Mouse (Mus musculus) megakaryocyte progenitor cell, adult 5-6 weeks (primary cell): ENCODE measurements around the gene Hlf. TPM values are rescaled to one million over a fixed set of nuclear protein-coding genes. Genes with fewer than 3 reads are reported as not detected.

Source experiments
- ATAC-seq: replicated peaks from 2 replicates; pipeline ENCODE4 v1.8.0; 2016; ENCODE audit warnings: mild to moderate bottlenecking, moderate TSS enrichment, inconsistent platforms; ENCODE audit not compliant: poor library complexity
- total RNA-seq, 2 experiments: library from RNA; stranded (forward) in 1 of 2; stranded (reverse) in 1 of 2; fragments of 157-497, 149-512 nt in 1 of 2; fragments of 200-1000 nt in 1 of 2; gene quantifications; 2 replicates each; pipeline versions ENCODE4 v1.2.3 to v1.2.4; 2015 to 2017

Gene Hlf
- total RNA-seq, 2 experiments from 2014 or later, result 2.5 to 20.0 TPM

DNA sequence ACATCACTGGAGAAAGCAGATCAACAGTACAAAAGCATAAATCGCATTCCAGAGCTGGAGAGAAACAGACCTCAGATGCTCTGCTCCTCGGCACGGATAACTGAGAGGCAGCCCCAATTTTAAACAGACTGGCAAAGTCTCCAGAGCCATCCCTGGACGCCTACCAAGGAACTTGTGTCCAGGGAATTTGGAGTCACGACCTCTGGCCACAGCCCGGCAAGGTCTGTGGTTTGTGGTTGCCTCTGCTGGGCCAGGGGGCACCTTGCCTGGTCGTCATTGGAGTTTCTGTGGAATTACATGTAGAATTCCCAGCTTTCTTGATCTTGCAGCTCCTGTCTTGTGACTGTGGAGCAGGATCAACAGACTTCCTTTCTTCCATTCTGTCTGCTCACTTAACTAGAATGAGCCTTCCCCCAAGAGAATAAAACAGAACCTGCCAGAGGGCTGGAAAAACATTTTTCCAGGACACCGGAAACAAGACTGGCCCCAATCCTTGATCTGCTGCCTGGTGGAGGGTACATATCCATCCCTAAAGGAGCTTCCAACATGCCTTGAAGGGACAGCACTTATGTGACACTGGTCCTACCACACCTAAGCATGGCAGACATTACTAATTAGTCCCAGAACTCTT, 19.1 kb downstream of the Hlf start:
- no peak for ATAC-seq

DNA sequence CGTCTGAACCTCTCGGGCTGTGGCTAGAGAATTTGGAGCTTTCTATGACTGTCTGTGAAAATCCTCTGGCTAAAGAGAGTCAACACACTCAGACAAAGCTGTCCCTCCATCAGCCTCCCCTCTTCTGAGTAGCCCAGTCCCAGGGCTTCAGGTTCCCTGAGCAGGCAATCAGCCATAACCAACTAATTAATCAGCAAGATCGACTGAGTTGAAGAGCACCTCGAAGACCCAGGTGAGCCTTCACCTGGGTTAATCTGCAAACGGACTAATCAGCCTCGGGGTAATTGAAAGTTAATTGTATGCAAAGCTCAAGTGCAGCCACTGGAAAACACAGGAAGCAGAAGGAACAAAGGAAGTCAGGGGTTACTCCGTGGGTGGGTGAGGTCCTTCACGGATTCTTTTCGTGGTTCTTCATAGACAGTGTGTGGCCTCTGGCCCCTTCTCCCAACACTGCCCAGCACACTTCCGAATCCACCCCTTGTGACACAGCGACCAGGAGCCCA, 19.9 kb downstream of the Hlf start:
- ATAC-seq, result peak; percentile 33; the same call in 1 of the 2 replicates

GRCm38 (mm10) chr11:90370367-90370766, 20.3 kb downstream of the Hlf start:
- no peak for ATAC-seq

DNA sequence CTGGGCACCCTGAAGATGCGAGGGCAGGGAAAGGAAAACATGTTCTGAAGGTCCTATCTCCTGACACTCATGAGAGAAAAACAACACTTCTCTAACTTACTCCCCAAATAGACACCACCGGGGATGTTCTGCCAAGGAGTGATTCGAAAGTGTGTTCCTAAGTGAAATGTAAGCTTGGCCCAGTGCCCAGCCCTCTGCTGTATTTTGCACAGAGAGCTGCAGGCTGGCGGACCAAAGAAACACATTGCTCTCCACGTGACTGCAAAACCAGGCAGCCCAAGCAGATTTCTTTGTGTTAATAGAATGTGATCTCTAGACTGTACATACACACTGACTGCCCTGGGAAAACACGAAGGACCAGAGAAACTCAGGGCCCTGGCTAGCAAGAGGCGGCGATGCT, 21.1 kb downstream of the Hlf start:
- ATAC-seq, result peak; percentile 37

GRCm38 (mm10) chr11:90369115-90369514, 21.6 kb downstream of the Hlf start:
- ATAC-seq, result no peak

DNA sequence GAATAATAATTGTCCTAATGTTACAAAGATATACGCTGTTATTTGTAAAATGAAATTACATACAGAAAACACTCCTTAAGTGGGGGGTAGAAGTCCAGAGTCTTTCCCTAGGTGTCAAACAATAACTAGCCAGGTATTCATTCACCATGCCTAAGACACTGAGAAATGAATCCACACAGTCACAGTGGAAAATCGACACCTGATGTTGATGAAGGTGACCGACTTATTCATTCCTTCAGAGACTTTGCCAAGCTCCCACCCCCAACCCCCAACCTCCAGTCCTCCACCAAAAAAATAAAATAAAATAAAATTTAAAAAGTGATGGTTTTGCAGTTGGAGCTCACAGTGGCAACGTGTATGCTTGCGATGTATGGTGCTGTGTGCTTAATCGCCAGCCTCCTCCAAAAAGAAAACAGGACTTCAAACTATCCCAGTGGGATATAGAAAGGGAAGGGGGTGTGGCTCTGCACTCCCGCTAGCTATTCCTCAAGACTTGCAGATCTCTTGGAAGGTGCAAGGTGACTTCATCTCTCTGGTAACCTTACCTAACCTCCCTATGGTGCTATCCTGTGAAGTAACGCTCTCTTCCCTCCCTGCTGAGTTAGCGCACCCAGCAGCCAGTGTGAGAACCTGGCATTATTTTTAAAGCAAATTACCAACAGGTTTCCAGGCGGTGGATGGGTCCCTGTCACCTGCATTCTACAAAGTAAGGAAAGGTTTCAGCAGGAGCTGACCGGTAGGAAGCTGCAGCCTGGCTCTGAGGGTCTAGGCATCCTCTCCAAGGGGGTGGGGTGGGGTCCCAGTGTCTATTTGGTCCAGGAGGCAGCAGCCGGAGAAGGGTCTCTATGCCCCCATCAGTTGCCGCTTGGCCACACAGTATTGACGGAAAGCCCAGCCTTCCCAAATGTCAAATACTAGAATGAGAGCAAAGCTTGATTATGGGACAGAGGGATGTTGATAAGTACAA, 22.5 kb downstream of the Hlf start:
- no peak for ATAC-seq

- ATAC-seq, result peak; percentile 22; the same call in 1 of the 2 replicates
Observed at GRCm38 (mm10) chr11:90364865-90365264, 25.8 kb downstream of the Hlf start.

GRCm38 (mm10) chr11:90363821-90364497, 26.7 kb downstream of the Hlf start:
- ATAC-seq, result no peak

DNA sequence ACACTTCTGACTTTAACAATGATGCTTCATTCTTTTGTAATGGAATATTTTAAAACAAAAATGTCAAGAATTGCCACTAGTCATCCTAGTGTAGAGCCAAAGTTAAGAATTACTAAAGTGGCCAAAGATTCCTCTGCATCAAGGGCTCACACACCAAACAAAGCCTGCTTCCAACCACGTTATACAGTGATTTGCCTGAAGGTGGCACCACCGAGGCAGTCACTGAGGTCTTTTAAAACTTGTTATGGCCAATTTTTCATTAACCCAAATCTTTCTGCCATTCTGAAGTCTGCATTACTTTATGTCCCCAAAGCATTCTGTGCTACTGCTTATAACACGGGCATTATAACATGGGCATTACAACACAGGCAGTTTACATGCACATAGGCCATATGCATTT, 27.3 kb downstream of the Hlf start:
- ATAC-seq, result peak; percentile 86

GRCm38 (mm10) chr11:90360536-90360935, 30.2 kb downstream of the Hlf start:
- no peak for ATAC-seq

GRCm38 (mm10) chr11:90358063-90358462, 32.6 kb downstream of the Hlf start:
- no peak for ATAC-seq

- ATAC-seq, result no peak
Observed at GRCm38 (mm10) chr11:90357371-90357770, 33.3 kb downstream of the Hlf start.

- ATAC-seq, result 0 out of 2 replicates have a peak, but pooled peaks have one; percentile 4
Observed at GRCm38 (mm10) chr11:90356495-90357304, 34.0 kb downstream of the Hlf start.

GRCm38 (mm10) chr11:90356036-90356435, 34.7 kb downstream of the Hlf start:
- ATAC-seq, result 0 out of 2 replicates have a peak, but pooled peaks have one; percentile 9

DNA sequence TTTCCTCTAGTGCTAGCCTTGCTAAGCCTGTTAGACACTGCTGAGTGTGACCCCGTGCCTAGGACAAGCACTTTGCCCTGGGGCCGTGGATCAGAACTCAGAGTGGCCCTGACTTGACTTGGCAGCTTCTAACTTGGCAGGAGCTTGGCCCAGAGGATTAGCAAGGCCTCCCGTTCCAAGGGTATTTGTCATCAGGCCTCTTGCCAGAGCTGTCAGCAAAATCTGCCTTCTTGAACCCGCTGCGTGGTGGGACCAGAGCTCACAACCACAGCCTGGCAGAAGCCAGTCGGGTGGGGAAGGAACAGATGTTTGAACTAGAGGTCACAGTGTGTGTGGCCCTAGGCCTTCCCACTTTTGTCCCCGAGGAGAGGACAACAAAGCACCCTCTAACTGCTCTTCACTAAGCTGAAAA, 35.4 kb downstream of the Hlf start:
- 0 out of 2 replicates have a peak, but pooled peaks have one; percentile 16 for ATAC-seq

GRCm38 (mm10) chr11:90352696-90353095, 38.0 kb downstream of the Hlf start:
- ATAC-seq, result no peak

DNA sequence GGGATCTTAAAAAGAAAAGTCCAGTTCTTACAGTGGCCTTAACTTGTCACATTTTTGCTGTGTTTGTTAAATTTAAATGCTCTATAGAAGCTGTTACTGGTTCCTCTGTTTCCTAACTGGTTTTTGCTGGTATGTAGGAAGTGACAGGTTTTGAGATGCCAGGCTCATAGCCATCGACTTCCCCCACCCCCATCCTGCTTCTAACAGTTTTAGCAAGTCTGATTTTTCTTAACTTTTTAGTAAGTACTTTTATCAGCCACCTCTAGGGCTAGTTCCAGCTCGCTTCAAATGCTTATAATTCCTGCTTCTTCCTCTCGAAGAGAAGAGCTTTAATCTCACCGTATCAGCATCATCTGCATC, 40.6 kb downstream of the Hlf start:
- ATAC-seq, result peak; percentile 45

DNA sequence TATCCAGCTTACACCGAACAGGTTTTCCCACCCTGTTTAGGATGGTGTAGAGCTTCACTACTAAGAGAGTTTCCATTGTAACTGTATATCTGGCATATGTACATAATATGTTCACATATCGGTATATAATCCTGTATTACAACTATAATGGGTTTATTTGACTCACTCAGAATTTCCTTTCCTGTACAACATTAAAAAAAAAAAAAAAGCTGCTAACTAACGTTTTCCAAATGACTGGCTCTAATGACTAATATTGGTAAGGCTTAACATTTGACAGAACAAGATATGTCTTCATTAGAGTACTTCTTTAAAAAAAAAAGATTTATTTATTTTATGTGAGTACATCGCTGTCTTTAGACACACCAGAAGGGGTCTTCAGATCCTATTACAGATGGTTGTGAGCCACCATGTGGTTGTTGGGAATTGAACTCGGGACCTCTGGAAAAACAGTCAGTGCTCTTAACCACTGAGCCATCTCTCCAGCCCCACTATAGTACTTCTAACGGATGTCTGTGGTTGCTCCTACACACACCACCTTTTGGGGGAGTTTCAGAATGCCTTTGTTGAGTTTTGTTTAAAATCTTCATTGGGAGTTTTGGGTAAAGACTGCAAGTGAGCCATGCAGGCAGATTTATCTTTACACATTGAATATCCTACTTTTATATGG, 41.1 kb downstream of the Hlf start:
- no peak for ATAC-seq

DNA sequence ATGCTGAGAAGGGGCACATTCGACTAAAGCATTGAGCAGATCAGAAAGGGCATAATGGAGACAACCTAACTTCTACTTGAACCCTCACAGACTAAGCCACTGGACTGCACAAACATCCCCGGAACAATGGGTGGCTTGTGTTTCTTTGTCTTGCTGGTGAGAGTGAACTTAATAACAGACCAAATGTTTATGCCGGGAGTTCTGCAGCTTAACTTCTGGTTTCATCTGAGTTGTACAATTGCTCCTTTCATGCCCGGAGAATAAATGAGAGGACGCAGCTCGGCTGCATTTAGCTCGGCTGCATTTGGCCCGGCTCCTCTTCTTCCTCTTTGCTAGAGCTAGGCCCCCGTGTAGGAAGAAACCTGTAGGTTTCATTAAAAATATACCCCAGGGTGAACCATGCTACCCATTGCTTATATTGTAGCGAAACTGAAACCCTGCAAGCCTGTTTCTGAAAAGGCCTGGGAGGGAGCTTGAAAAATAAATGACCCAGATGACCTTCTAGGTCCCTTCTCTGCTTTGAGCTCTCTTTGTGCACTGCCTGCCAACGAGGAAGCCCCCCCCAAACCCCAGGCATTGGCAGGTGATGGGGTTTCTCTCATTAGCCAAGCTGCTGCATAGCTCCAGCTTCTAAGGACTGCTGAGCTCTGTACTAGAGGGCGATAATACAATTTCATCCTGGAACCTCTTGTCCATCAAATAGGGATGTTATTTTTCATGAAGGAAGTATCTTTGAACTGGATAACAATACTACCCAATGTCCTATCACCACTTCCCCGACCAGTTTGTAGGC, 42.8 kb downstream of the Hlf start:
- no peak for ATAC-seq
